Mouse (Mus musculus): ENCODE measurements around the gene Scimp. TPM values are rescaled to one million over a fixed set of nuclear protein-coding genes. Genes with fewer than 3 reads are reported as not detected.

Gene Scimp
- 1.7 and 1.9 TPM in 2 replicates for total RNA-seq (2014; rRNA removed)
- 0.93 and 2.0 TPM in 2 replicates for polyA plus RNA-seq (2012; rRNA removed)

- no peak for TF ChIP-seq CTCF (IDR thresholded peaks at IDR 0.05; ENCODE audit: low read depth, low read length)
- no peaks in the 10 kb centered on the region for H3K27me3 ChIP-seq (ENCODE audit: control insufficient read depth, insufficient read depth, low read length)
- 83% methylated on average over 7 of the region's 7 CpGs for WGBS
- H3K4me1 ChIP-seq (ENCODE audit: control insufficient read depth, insufficient read depth, low read length): peaks cover 1% of the 10 kb centered on the region; the same call in 1 of the 2 replicates
- no peaks in the 10 kb centered on the region for H3K36me3 ChIP-seq (ENCODE audit: control insufficient read depth, insufficient read depth, low read length)
- H3K79me2 ChIP-seq (ENCODE audit: control insufficient read depth, insufficient read depth, low read length): no peaks in the 10 kb centered on the region
- H3K4me3 ChIP-seq (ENCODE audit: insufficient read depth, low read depth, low read length): no peak within 1 kb of the TSS
- no peak for DNase-seq (ENCODE audit: extremely low read depth, low read depth, low spot score)
- H3K27ac ChIP-seq (replicated peaks; ENCODE audit: insufficient read depth, low read depth, low read length): no peak within 1 kb of the TSS; the same call in 1 of the 2 replicates
- no peak within 1 kb of the TSS for H3K9ac ChIP-seq (ENCODE audit: low read depth, low read length)
Observed at GRCm38 (mm10) chr11:70812365-70812764, at the start of gene Scimp. Gene Scimp, minus strand, starts transcription at chr11:70812586.

GRCm38 (mm10) chr11:70860371-70860770 is 48.0 kb upstream of the Scimp start:
- peaks cover 5% of the 10 kb centered on the region; the same call in 1 of the 2 replicates for H3K4me1 ChIP-seq (ENCODE audit: control insufficient read depth, insufficient read depth, low read length)
- H3K9ac ChIP-seq (ENCODE audit: low read depth, low read length): no peak overlapping the region
- TF ChIP-seq POLR2A (IDR thresholded peaks at IDR 0.05; ENCODE audit: extremely low read depth, insufficient read depth, low read length): no peak
- TF ChIP-seq CTCF (IDR thresholded peaks at IDR 0.05; ENCODE audit: low read depth, low read length): no peak
- no peak overlapping the region for H3K27ac ChIP-seq (replicated peaks; ENCODE audit: insufficient read depth, low read depth, low read length)
- no peak for DNase-seq (ENCODE audit: extremely low read depth, low read depth, low spot score)
- H3K79me2 ChIP-seq (ENCODE audit: control insufficient read depth, insufficient read depth, low read length): peaks cover 22% of the 10 kb centered on the region; the same call in 1 of the 2 replicates
- H3K4me3 ChIP-seq (ENCODE audit: insufficient read depth, low read depth, low read length): no peak overlapping the region
- no peaks in the 10 kb centered on the region for H3K36me3 ChIP-seq (ENCODE audit: control insufficient read depth, insufficient read depth, low read length)
- WGBS: 87% methylated on average over 1 of the region's 1 CpGs
- H3K27me3 ChIP-seq (ENCODE audit: control insufficient read depth, insufficient read depth, low read length): no peaks in the 10 kb centered on the region

DNA sequence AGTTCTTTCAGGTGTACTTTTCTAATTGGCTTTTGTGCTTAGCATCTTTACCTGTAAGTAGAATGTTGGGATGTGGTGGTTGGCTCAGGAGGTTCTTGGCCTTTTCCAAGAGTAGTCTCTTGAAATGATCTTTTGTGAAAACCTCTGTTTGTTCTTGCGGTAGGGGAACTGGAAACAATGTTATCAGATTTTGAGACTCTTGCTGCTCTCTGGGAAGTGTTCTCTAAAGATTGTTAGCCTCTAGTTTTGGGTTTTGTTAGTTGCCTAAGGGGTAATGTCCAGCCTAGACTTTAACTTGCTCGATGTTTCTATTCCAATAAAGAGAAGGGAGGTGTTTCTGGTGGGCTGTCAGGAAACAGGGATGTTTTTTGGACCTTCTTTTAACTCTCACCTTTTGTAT is 33.6 kb upstream of the Scimp start:
- no peaks in the 10 kb centered on the region for H3K27me3 ChIP-seq (ENCODE audit: control insufficient read depth, insufficient read depth, low read length)
- DNase-seq (ENCODE audit: extremely low read depth, low read depth, low spot score): no peak
- peaks cover 17% of the 10 kb centered on the region for H3K79me2 ChIP-seq (ENCODE audit: control insufficient read depth, insufficient read depth, low read length)
- H3K27ac ChIP-seq (replicated peaks; ENCODE audit: insufficient read depth, low read depth, low read length): peak overlapping the region; percentile 22; the same call in 1 of the 2 replicates
- H3K4me3 ChIP-seq (ENCODE audit: insufficient read depth, low read depth, low read length): peak overlapping the region; percentile 36; the same call in 1 of the 2 replicates
- H3K36me3 ChIP-seq (ENCODE audit: control insufficient read depth, insufficient read depth, low read length): no peaks in the 10 kb centered on the region
- H3K4me1 ChIP-seq (ENCODE audit: control insufficient read depth, insufficient read depth, low read length): peaks cover 22% of the 10 kb centered on the region
- TF ChIP-seq POLR2A (IDR thresholded peaks at IDR 0.05; ENCODE audit: extremely low read depth, insufficient read depth, low read length): no peak
- no peak for TF ChIP-seq CTCF (IDR thresholded peaks at IDR 0.05; ENCODE audit: low read depth, low read length)
- H3K9ac ChIP-seq (ENCODE audit: low read depth, low read length): no peak overlapping the region
- 6% methylated on average over 2 of the region's 2 CpGs for WGBS

GRCm38 (mm10) chr11:70845457-70845978 is 33.1 kb upstream of the Scimp start:
- peaks cover 25% of the 10 kb centered on the region for H3K4me1 ChIP-seq (ENCODE audit: control insufficient read depth, insufficient read depth, low read length)
- H3K9ac ChIP-seq (ENCODE audit: low read depth, low read length): peak overlapping the region; percentile 97
- H3K27ac ChIP-seq (replicated peaks; ENCODE audit: insufficient read depth, low read depth, low read length): peak overlapping the region; percentile 87
- H3K79me2 ChIP-seq (ENCODE audit: control insufficient read depth, insufficient read depth, low read length): peaks cover 15% of the 10 kb centered on the region
- WGBS: 1% methylated on average over 19 of the region's 19 CpGs
- TF ChIP-seq CTCF (IDR thresholded peaks at IDR 0.05; ENCODE audit: low read depth, low read length) (no peak), POLR2A (IDR thresholded peaks at IDR 0.05; ENCODE audit: extremely low read depth, insufficient read depth, low read length) (no peak)
- peak overlapping the region; percentile 94 for H3K4me3 ChIP-seq (ENCODE audit: insufficient read depth, low read depth, low read length)
- no peaks in the 10 kb centered on the region for H3K36me3 ChIP-seq (ENCODE audit: control insufficient read depth, insufficient read depth, low read length)
- no peaks in the 10 kb centered on the region for H3K27me3 ChIP-seq (ENCODE audit: control insufficient read depth, insufficient read depth, low read length)
- DNase-seq (ENCODE audit: extremely low read depth, low read depth, low spot score): peak; percentile 85

- H3K27ac ChIP-seq (replicated peaks; ENCODE audit: insufficient read depth, low read depth, low read length): peak within 1 kb of the TSS; percentile 87
- TF ChIP-seq POLR2A (IDR thresholded peaks at IDR 0.05; ENCODE audit: extremely low read depth, insufficient read depth, low read length) (peak; percentile 76), CTCF (IDR thresholded peaks at IDR 0.05; ENCODE audit: low read depth, low read length) (no peak)
- no peaks in the 10 kb centered on the region for H3K36me3 ChIP-seq (ENCODE audit: control insufficient read depth, insufficient read depth, low read length)
- H3K79me2 ChIP-seq (ENCODE audit: control insufficient read depth, insufficient read depth, low read length): peaks cover 12% of the 10 kb centered on the region
- 1% methylated on average over 67 of the region's 88 CpGs for WGBS
- peaks cover 25% of the 10 kb centered on the region for H3K4me1 ChIP-seq (ENCODE audit: control insufficient read depth, insufficient read depth, low read length)
- no peaks in the 10 kb centered on the region for H3K27me3 ChIP-seq (ENCODE audit: control insufficient read depth, insufficient read depth, low read length)
- H3K9ac ChIP-seq (ENCODE audit: low read depth, low read length): peak within 1 kb of the TSS; percentile 97
- H3K4me3 ChIP-seq (ENCODE audit: insufficient read depth, low read depth, low read length): peak within 1 kb of the TSS; percentile 94
- DNase-seq (ENCODE audit: extremely low read depth, low read depth, low spot score): peak; percentile 86
Observed at GRCm38 (mm10) chr11:70844559-70845456, 32.4 kb upstream of the Scimp start, which contains the start of gene Rabep1. Gene Rabep1, plus strand, starts transcription at chr11:70844778.

Measured in liver, adult 2 months (tissue).